Mouse (Mus musculus) thymus, adult 18-20 months (tissue): Measurements from ENCODE around the gene St7l.
A peak's percentile ranks its signal among the peaks of the same experiment; 100 is the strongest.

ENCODE experiments used
- DNase-seq, 2 experiments: peaks; one replicate each; pipeline ENCODE4 v3.0.0; 2022; ENCODE audit warnings: mixed read lengths in 2 of 2

Gene St7l

DNA sequence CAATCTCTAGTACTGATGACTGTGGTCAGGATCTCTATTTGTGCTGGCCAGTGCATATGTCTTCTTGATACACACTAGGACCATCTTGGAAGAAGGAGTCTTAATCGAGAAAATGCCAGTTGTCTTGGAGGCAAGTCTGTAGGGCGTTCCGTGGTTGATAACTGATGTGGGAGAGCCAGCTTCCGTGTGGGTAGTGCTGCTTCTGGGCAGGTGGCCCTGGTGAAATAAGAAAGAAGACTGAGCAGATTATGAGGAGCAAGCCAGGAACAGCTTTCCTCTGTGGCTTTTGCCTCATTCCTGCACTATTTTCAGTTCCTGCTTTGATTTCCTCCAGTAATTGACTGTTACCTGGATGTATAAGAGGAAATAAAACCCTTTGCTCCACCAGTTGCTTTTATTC lies 41.6 kb downstream of the St7l start:
- no peak for DNase-seq

GRCm38 (mm10) chr3:104906007-104906406 lies 42.2 kb downstream of the St7l start:
- DNase-seq, result no peak

DNA sequence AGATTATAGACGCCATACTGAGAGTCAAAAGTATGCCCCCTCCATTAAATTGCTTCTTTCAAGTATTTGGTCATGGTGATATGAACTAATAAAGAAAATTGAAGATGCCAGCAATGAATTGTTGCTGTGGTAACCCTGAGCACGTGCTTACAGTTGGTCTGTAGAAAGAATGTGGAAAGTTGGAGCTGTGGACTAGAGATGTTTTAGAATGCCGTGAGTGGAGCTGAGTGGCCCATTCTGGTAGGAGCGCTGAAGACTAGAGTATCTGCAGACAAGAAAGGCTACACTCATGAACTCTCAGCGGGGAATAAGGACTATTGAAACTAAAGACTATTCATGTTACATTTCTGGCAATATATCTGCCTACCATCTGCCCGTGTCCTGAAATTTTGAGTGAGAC lies 45.4 kb downstream of the St7l start:
- DNase-seq, result no peak

DNA sequence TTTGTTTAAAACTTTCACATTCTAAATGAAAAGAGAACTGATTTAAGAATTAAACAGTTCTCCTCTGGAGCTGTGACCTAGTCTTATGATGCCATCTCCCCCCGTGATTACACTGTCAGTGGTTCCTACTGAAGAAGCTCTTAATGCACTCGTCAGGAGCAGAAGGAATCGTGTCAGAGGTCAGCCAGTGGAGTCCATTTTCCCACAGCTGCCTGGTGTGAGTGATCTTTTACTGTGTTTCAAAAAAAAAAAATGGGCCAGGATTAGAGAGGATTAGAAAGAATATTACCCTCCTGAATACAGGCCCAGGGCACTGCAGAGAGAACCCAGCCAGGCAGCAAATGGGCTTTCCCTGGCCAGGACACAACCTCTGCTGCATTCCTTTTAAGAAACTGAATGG lies 51.2 kb downstream of the St7l start:
- no peak for DNase-seq

GRCm38 (mm10) chr3:104929385-104929784 lies 65.6 kb downstream of the St7l start:
- no peak for DNase-seq

- DNase-seq, result no peak
These were observed 74.0 kb downstream of the St7l start for GRCm38 (mm10) chr3:104937728-104938305.

DNA sequence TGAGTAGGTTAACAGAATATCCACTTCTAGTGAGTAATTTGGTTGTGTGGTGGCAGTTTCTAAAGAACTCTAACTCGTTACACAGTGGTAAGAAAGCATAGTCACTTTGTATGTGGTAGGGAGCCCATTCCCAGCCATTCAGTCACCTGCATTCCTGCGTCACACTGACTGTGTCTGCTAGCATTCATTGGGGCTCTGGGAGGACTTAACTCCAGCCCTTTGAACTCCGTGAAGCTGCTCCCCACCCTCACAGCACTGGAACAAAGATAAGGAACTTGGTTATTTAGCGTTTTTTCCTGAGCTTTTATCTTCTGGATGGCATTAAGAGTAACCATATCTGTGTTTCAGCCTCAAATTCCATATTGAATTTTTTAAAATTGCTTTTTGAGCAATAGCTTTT lies 74.5 kb downstream of the St7l start:
- no peak for DNase-seq

- DNase-seq, result no peak
These were observed 76.9 kb downstream of the St7l start for GRCm38 (mm10) chr3:104940691-104941090.

DNA sequence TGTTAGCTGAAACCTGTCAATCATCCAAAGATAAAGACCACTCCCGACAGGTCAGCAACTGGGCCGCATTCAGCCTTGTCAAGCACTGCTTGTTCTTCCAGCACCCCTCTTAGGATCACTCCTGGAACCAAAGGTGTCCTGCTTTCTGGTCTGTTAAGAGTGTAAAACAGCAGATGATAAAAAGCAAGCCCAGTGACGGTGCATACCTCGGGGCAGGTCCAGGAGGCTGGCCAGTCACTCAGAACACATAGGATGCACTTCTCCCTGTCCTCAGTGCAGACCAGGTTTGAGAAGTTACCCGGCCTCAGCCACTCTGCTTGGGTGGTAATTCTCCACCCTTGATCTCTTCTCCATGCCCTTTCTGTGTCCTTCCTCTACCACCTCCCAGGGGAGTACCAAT lies 78.9 kb downstream of the St7l start:
- no peak for DNase-seq

- no peak for DNase-seq
These were observed 79.5 kb downstream of the St7l start for GRCm38 (mm10) chr3:104943333-104943732.

- no peak for DNase-seq
These were observed 81.1 kb downstream of the St7l start for GRCm38 (mm10) chr3:104944894-104945293.

DNA sequence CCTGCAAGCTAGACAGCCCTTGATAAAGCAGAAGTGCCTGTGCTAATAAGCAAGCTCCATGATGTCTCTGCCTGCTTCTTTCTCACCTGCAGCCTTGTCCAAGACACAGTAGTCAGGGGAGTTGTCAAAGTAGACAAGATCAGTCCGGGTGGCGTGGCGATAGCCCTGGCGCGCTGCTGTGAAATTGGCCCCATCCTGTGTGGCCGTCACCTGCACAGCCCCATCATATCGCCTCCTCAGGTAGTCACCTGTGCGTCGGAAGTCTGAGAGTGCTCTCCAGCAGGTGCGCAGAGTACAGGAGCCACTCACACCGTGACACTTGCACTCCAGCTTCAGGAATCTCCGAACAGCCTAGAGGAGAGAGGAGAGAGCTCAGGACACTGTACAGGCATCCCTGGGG lies 87.1 kb downstream of the St7l start:
- no peak for DNase-seq

- no peak for DNase-seq
These were observed 89.3 kb downstream of the St7l start for GRCm38 (mm10) chr3:104952891-104953670.

DNA sequence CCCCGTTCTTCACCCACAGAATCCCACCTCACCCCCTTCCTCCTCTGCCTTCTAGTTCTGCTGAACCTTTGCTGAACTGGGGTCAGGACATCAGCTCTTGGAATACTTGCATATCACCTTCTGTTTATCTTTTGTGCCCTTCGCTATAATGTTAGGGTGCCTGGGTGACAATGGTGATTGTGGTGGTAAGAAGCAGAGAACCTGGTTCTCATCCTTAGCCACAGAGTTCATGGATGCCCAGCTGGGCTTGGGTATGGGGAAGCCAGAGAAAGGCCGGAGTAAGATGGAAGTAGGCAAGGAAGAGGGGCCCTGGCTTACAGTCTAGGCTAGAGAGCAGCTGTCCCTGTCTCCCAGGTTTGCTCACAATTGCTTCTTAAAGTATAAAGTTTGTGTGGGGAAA lies 90.3 kb downstream of the St7l start:
- no peak for DNase-seq

- DNase-seq, result no peak
These were observed 90.7 kb downstream of the St7l start for GRCm38 (mm10) chr3:104954551-104954950.

DNA sequence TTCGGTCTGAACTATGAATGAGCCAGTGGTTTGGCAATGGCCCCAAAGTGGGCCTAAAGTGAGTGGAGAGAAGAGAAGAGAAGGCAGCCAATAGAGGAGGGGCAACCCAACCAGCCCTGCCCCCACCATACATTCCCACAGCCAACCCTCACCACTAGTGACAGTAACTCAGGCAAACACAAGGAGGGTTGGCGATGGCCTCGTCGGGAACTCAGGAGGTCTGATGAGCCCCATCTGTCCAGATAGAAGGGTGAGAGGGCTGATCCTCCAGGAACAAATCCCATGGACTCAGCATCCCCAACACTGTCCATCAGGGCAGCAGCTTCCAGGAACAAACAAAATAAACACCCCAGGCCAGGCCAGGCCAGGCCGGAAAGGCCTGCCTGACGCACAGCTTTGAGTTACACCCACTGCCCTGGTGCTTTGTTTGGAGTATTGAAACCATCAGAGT lies 92.4 kb downstream of the St7l start:
- no peak for DNase-seq

DNA sequence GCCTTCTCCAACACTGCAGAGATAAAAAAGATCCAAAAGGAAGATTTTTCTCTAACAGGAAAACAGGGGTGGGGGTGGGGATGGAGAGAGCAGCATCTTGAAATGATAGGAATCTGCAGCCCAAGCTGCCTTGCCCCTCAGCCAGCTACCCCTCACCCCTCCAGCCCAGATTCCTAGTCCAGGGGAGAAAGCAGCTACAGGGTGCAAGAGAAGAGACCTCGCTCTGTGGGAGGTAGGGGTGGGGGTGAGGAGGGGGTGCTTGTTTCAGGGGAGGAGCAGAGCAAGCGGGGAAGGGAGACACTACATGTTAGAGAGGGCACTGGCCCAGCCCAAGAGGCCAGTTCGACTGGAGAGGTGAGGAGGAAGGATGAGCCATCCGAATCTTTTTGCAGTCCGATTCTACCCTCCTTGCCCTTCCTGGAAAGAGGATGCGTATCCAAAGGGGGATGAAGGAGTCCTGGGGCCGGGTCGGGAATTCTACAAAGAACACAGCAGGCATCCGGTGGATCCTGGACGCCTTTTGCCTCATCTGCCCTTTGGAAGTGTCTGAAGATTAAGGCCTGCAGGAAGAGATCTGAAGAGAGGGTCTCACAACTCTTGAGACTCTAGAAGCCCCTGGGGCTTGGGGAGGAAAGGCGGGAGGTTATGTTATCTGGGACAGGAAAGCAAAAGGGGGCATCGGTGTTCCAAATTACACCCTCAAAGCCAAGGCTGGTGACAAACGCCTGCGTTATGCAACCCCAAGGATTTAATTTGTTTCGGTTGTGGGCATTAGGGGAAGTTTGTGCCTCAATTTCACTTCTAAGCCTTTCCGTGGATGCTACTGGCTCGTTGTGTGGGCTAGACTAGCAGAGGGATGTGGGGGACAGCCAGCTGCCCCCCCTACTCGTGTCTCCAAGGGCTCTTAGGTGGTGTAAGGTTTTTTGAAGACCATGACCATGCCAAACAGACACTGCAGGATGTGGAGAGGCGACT lies 96.5 kb downstream of the St7l start:
- no peak for DNase-seq

- no peak for DNase-seq
These were observed 97.6 kb downstream of the St7l start, which contains the start of gene Wnt2b for GRCm38 (mm10) chr3:104961066-104962059. TSS of gene Wnt2b (minus strand) at chr3:104961921.

- DNase-seq, result no peak
These were observed 98.4 kb downstream of the St7l start for GRCm38 (mm10) chr3:104962141-104962611.

- no peak for DNase-seq
These were observed 99.1 kb downstream of the St7l start for GRCm38 (mm10) chr3:104962866-104963265.

- peak in 1 of 2 experiments; percentile 15 for DNase-seq
These were observed 99.8 kb downstream of the St7l start for GRCm38 (mm10) chr3:104963331-104964276.
